Mouse (Mus musculus): Measurements from ENCODE around the gene Pdss2.

Gene Pdss2

DNA sequence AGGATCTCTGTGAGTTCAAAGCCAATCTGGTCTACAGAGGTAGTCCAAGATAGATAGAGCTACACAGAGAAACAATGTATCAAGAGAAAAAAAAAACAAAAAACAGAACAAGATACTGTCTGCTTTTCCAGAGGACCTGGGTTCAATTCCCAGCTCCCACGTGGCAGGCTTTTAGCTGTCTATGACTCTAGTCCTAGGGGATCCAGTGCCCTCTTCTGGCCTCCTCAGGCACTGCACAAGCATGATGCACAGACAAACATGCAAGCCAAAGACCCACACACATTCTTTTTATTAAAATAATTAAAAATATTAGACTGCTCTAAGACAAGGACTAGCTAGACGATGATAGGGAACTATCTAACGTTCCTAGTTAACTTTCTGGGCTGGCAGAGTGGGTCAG, 214.5 kb downstream of the Pdss2 start:
- no peak for DNase-seq (ENCODE audit: low read depth, low spot score)

- DNase-seq (ENCODE audit: low read depth, low spot score) = no peak
Measured at GRCm38 (mm10) chr10:43439492-43439941, 218.2 kb downstream of the Pdss2 start.

DNA sequence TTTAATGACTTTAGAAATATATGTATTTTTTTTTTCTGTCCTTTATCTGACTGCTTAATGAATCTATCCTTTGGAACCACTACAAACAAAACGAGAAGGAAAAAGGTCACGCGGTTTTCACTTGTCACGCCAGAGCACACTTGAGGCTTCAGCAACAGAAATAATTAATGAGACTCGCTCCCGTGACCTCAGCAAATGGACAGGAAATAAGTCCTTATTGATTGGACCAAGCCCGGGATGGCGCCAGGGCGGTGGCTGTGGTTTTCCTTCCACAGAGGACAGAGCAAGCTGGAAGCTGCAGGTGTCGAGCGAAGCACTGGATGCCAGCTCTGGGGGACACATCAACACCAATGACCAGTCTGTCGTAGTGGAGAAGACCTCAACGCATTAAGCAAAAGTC, 218.8 kb downstream of the Pdss2 start:
- no peak for DNase-seq (ENCODE audit: low read depth, low spot score)

DNA sequence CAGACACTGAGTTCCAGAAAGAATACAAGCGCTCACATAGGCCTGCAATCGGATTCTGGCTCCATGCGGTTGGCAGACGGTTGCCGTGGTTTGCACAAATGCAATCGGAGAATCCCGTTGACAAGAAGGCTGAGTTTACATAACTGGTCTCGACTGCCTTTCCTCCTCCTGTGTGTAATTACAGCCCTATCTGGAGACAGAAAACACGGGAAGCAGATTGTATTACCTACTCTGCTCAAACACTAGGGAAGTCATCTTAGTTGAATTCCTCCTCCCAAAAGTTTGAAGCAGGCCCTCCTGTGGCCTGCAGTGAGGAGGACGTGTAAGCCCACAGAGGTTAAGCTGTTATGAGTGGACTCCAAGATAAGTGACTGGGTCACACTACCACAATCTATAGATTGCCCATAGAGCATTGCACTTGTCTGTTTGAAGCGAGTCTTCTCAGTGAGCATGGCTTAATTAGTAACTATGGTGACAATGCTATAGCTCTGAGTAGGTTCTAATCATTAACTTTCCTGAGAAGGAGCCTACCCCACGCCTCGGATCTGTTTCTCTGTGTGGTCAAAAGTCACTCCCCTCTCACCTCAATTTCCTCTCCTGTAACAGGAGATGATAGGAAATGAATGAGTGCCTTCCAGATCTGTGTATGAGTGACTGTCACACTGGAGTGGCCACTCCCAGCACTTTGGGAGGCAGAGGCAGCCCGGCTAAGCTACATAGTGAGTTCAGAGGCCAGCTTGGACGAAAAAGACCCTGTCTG, 219.9 kb downstream of the Pdss2 start:
- no peak for DNase-seq (ENCODE audit: low read depth, low spot score)

- no peak for DNase-seq (ENCODE audit: low read depth, low spot score)
Measured at GRCm38 (mm10) chr10:43448656-43449055, 227.4 kb downstream of the Pdss2 start.

DNA sequence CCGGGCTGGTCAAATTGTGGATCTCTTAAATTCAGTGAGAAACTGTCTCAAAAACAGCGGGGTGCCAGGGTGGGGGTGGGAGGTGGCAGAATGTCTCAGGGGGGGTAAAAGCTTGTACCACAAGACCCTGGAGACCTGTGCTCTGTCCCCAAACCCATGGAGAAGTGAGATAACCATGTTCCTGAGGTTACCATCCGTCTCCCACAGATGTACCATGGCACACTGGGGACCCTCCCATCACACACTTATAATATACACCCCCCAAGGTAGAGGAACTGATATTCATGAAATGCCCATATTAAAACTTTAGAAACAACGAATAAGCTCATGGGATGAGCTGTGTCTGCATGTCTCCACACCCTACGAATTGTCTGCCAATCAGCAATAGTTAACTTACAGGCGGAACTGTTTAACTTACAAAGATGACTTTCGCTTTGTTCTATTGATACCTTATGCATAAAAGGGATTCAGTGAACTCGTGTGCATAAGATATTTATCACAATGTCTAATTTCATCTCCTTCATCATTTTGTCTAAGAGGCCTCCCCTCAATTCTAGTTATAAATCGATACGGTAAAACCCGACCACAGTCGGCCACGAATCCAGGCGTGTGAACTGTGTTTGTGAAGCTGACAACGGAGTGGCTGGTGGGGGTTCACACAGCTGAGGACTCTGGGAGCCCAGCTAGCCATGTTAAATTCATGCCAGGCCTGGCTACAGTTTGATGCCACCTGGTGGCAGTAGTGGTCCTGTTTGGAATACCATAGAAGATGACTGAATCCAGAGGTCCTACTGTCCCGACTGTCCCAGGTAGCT, 230.8 kb downstream of the Pdss2 start:
- DNase-seq (ENCODE audit: low read depth, low spot score) = peak; percentile 77

- DNase-seq (ENCODE audit: low read depth, low spot score) = no peak
Measured at GRCm38 (mm10) chr10:43452663-43452996, 231.3 kb downstream of the Pdss2 start.

- DNase-seq (ENCODE audit: low read depth, low spot score) = no peak
Measured at GRCm38 (mm10) chr10:43454219-43454618, 232.9 kb downstream of the Pdss2 start.

- no peak for DNase-seq (ENCODE audit: low read depth, low spot score)
Measured at GRCm38 (mm10) chr10:43454671-43455070, 233.4 kb downstream of the Pdss2 start.

- no peak for DNase-seq (ENCODE audit: low read depth, low spot score)
Measured at GRCm38 (mm10) chr10:43462821-43463220, 241.5 kb downstream of the Pdss2 start.

GRCm38 (mm10) chr10:43463227-43463626, 241.9 kb downstream of the Pdss2 start:
- no peak for DNase-seq (ENCODE audit: low read depth, low spot score)

GRCm38 (mm10) chr10:43466223-43466622, 244.9 kb downstream of the Pdss2 start:
- DNase-seq (ENCODE audit: low read depth, low spot score) = no peak

DNA sequence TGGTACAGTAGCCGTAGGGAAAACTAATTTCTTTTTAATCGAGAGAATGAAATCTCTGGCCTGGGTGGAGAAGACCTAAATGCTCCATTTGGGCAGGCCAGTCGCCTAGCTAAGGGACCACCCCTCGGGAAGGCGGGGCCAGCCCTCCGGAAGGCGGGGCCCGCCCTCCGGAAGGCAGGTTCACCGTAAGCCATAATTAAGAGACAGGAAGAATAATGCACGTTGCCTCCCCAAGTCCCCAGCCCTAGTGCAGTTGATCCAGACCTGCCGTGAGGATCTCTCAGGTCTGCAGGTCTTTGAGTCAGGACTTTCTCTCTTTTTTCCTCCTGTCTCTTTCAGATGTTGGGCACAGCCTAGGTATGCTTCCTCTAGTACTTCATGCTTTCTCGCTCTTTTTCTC, 246.4 kb downstream of the Pdss2 start:
- DNase-seq (ENCODE audit: low read depth, low spot score) = no peak

DNA sequence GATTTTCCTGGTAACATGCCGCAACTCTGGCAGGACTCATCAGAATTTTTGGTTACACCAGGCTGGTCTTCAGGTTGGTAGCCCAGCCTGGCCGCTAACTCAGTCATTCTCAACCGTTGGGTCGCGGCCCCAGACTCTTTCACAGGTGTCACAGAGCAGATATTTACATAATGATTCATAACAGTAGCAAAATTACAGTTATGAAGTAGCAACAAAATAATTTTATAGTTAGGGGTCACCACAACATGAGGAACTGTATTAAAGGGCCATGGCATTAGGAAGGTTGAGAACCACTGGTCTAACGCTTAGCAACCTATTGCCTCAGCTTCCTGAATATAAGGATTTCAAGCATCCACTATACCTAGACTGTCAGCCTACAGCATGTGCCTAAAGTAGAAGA, 247.0 kb downstream of the Pdss2 start:
- no peak for DNase-seq (ENCODE audit: low read depth, low spot score)

GRCm38 (mm10) chr10:43475376-43475775, 254.1 kb downstream of the Pdss2 start:
- no peak for DNase-seq (ENCODE audit: low read depth, low spot score)

GRCm38 (mm10) chr10:43477459-43477858, 256.2 kb downstream of the Pdss2 start:
- DNase-seq (ENCODE audit: low read depth, low spot score) = no peak

DNA sequence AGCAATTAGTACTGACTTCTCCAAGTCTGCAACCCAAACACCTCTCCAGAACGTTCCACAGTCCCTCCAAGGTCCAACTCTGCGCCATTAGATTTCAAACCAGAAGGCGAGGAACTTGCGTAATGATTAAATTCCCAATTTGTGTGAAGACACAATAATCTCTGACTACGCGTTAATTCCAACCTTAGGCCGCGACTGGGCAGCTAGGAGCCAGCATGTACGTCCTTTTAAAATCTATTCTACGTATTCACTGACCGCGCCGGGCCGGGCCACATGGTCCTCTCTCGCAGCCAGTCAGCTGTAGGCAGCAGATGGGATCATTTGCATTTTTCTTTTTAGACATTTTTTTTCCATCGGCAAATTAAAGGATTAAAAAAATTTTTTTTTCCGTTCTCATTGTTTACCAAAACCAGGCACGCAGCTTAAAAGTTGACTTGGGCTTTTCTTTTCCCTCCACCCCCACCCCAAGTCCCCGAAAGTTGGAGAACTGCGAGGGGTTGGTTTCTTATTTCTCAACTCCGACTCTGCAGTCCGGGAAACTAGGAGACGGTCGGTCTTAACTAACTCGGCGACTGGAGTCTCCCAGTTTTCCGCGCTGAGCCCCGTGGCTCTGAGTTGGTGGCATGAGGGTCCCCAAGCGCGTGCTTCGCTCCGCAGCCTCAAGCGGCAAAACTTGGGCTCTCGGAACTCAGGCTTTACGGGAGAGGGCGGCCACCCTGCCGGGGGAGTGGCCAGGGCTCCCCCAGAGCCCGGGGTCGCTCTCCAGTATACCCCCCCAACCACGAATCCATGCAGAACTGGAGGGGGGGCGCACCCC, 256.8 kb downstream of the Pdss2 start:
- DNase-seq (ENCODE audit: low read depth, low spot score) = peak; percentile 53

DNA sequence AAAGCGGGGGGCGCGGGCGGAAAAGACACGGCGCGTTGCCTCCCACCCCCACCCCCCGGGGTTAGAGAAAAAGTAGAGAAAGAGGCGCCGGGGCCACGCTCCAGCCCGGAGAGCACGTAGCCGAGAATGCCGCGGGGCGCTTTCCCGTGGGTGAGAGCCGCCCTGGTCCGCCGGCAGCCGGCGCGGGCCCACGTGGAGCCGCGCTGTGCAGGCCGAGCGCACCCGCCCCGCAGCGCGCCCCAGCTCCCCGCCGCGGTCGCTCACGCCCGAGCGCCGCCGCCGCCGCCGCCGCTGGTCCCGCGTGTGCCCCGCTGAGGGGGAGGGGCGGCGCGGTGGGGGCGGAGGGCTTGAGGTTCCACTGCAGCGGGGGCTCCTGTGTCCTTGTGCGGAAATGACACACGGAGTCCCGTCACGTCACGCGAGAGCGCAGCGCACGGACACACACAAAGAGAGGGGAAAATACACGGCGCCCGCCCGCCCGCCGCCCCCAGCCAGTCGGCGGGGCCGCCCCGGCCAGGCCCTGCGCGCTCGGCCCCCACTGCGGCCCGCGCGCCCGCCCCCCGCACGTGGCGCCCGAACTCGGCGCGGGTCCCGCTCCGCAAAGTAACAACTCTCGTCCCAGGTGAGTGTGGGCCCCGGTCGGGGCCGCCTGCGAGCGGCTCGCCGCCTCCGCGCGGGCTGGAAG, 257.6 kb downstream of the Pdss2 start, which contains the start of gene Bend3:
Gene Bend3, plus strand, starts transcription at position 81 of the 685 bp plus-strand sequence.
- peak; percentile 25 for DNase-seq (ENCODE audit: low read depth, low spot score)

DNA sequence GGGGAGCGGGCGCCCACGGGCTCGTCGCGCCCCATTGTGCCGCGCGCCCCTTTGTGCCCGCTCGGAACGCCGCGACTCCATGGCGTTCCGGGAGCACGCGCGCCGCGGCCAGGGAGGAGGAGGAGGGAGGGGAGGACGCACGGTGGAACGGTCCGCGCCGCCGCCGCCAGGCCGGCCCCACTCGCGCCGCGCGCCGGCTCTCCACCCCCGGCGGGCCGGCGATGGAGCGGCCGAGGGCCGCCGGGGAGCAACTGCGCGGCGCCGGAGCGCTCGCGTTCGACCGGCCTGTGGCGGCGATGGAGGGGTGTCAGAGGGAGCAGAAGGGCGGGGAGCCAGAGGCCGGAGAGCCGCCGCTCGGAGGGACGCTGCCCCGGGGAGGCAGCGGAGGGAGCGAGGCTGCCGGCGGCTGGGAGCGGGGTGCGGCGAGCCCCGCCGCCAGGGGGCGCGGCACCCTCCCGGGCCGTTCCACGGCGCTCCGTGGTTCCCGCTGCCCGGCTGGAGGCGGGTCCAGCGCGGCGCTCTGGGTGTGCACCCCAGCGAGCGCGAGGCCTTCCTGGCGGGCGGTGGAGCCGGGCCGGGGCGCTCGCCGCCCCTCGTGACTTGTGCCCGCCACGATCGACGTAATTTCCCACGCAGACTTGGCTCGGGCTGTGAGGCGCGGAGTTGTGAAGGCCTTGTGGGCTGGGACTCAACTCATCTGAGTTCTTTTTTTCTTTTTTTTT, 258.3 kb downstream of the Pdss2 start:
- DNase-seq (ENCODE audit: low read depth, low spot score) = peak; percentile 68

- DNase-seq (ENCODE audit: low read depth, low spot score) = peak; percentile 18
Measured at GRCm38 (mm10) chr10:43480227-43480849, 259.1 kb downstream of the Pdss2 start.
